In the genomic region with DNA sequence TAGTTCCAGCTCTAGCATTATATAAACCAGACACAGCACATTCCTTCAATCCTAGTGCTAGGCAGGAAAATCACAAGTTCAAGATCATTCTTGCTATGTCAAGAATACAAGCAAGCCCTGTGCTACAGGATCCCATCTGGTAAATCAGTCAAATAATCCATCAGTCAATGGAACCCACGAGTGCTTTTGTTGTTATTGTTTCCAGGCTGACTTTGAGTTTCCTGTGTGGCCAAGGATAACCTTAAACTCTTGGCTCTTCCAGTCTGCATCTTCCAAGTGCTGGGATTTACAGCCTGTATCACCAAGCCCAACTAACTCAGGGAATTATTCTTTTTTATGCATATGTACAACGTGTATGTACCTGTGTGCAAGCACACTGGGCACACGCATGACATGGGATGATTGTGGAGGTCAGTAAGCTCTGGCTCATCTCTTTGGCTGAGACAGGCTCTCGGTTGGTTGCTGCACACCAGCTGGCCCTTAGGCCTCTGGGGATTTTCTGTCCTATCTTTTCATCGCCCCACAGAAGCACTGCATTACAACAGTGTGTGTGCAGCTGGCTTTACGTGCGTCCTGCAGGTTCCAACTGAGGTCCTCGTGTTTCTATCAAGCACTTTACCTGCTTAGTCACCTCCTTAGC, we compare ENCODE assay signal across 13 mouse cellular contexts.
"Had no signal": no experiment of that assay in that cellular context is flagged by ENCODE, and none has a peak within 500 bp of the region (broad histone marks: within the 10 kb centered on the region; RNA-seq: fewer than 3 reads in every experiment).

No protein-coding gene starts in this region.

- H3K27ac ChIP-seq: layer of hippocampus, adult 2 months; limb, embryonic 13.5 days; liver, embryonic 14.5 days; neural tube, embryonic 15.5 days; stomach, embryonic 15.5 days had no signal

- H3K27me3 ChIP-seq: limb, embryonic 13.5 days; neural tube, embryonic 15.5 days; stomach, embryonic 15.5 days had no signal

- H3K4me2 ChIP-seq: limb, embryonic 13.5 days; neural tube, embryonic 15.5 days; stomach, embryonic 15.5 days had no signal

- H3K9ac ChIP-seq: limb, embryonic 13.5 days; liver, embryonic 14.5 days; neural tube, embryonic 15.5 days; stomach, embryonic 15.5 days had no signal

- DNase-seq: kidney, postnatal 25 days; left cerebral cortex, postnatal 4 days; lung, adult 18-20 months; midbrain, embryonic 14.5 days; right cerebral cortex, postnatal 14 days; thymus, adult 2 months; thymus, postnatal 25 days had no signal

- H3K36me3 ChIP-seq: neural tube, embryonic 15.5 days; stomach, embryonic 15.5 days had no signal

- H3K4me1 ChIP-seq: limb, embryonic 13.5 days; stomach, embryonic 15.5 days had no signal

- H3K9me3 ChIP-seq: limb, embryonic 13.5 days; neural tube, embryonic 15.5 days; stomach, embryonic 15.5 days had no signal

- H3K4me3 ChIP-seq: layer of hippocampus, adult 2 months; limb, embryonic 13.5 days; myocyte; neural tube, embryonic 15.5 days; stomach, embryonic 15.5 days had no signal
